Mouse (Mus musculus) adrenal gland, postnatal 10 days (tissue): ENCODE data around the gene Gpat3. TPM values are rescaled to one million over a fixed set of nuclear protein-coding genes. Genes with fewer than 3 reads are reported as not detected.
A peak's percentile ranks its signal among the peaks of the same experiment; 100 is the strongest.

Source experiments
- DNase-seq: peaks from one replicate; pipeline ENCODE4 v3.0.0; 2021; ENCODE audit warnings: mixed read lengths
- total RNA-seq, 2 experiments: library from RNA; stranded (reverse); gene quantifications; 2 replicates each; pipeline ENCODE4 v1.2.3; 2021

The Gpat3 gene
- total RNA-seq, 2 experiments from 2014 or later = 10.0 to 10.2 TPM

DNA sequence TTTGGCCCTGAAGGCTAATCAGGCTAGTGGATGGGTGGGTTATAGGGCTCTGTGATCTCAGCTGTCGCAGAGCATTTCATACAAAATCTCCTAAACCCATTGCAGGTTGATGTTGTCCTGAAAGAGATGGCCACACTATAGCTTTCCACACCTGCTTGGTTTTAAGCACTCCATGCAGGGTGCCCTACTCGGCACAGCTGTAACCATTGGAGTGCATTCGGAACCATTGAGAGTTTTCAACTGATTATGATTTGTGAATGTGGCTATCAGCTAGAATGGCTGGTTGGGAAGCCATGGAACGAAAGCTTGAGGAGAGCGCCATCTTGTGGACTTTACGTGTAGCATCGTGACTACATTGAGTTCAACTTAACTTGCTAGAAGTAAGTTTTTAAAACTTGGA, 69.5 kb downstream of the Gpat3 start:
- peak; percentile 57 for DNase-seq

DNA sequence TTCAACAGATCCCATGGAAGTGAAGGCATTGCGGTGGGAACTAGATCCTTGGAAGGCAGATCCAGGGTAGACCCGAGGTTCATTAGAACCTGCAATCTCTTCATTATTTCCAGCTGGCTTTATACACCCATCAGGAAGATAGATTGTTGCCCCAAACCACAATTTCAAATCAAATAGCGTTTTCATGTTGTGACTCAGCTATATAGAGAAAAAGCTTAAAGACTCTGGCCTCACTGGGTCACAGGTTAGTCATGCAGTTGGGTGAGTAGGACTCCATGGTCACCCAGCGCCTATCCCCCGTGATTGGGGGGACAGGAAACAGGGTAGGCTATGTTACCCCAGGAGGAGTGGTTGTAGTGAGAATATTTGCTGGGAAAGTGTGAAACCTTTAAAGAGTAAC, 69.9 kb downstream of the Gpat3 start:
- no peak for DNase-seq

DNA sequence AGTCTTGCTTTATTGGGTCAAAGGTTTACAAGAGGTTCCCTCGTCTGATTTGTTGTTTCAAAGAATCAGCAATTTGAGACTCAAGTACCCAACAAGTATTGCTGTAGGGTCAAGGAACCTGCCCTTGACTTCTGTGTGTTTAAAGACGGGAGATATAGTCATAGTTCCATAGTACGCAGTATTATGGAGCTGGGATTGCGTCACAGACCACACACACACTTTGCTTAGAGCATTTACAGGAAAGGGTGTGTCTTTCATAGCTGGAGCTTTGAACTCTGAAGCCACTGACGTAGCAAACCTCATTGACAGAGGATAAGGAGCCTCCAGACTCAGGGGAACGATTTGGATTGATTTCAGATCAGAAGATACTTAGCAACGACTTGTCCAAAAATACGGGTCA, 70.9 kb downstream of the Gpat3 start:
- no peak for DNase-seq

DNA sequence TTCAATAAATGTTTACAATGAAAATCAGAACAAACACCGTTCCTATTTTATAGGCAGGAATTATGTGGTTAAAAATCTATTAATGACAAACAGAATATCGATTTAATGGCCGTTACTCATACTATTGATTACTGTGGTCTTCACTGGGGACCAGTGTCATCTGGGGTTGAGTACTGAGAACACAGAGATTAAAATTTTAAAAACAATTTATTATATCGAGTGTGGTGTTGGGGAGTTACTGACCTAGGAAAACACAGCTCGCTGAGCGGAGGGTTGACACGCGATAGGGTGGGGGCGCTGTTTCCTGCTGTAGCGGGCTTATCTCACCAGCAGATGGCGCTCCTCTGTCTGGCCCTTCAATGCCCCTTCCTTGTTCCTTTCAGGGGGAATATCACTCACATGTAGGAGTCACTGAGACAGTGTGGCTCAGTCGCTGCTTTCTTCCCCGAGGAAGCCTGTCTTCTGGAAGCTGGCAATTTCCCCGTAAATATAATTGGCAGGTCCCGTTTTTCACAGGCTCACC, 71.8 kb downstream of the Gpat3 start:
- DNase-seq = peak; percentile 83

DNA sequence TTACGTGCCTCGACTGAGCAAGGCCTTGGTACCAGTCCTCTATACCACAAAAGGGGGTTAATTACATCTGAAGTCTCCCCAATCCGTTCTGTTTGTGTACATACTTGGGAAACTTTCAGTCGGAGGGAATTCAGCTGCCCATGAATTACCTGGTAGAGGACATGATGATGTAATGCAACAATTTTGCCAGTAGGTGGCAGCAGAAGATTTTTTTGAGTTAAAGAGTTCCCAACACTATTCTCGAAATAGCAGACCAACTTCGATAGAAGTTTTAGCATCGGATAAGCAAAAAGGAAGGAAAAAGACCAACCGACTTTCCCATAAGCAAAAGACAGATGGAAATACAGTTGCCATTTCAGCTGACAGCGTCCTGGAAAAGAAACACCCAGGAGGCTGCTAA, 73.6 kb downstream of the Gpat3 start:
- DNase-seq = peak; percentile 64

DNA sequence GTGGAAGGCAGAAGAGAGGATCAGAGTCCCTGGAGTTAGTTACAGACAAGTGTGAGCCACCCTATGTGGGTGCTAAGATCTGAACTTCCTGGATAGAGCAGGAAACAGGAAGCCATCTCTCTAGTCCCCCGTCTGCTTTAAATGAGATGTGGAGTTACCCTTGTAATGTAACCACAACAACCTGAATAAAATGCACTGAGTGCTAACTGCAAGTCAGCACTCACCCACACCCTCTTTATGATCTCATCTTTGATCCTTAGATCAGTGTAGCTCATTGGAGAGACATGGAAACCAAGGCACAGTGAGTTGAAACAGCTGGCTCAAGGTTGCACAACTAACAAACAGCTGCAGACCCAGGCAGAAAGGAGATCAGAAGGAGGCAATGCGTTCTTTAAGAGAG, 84.2 kb downstream of the Gpat3 start:
- no peak for DNase-seq

DNA sequence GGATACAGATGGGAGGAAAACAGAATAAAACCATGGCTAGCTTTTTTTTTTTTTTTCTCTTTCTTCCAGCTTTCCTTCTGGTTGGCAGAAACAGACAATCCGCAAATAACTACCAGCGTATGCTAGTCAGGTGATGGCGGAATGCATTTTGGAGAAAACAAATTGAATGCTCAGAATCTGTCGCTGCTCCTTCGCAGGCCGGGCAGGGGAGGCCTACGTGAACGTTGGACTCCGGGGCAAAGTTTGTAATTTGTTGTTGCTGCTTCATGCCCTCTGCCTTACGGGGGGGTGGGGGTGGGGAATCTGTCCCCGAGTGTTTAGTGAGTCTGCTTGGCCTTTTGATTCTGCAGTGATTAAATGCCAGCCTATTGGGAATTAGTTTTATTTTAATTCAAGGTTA, 98.2 kb downstream of the Gpat3 start:
- DNase-seq = no peak

DNA sequence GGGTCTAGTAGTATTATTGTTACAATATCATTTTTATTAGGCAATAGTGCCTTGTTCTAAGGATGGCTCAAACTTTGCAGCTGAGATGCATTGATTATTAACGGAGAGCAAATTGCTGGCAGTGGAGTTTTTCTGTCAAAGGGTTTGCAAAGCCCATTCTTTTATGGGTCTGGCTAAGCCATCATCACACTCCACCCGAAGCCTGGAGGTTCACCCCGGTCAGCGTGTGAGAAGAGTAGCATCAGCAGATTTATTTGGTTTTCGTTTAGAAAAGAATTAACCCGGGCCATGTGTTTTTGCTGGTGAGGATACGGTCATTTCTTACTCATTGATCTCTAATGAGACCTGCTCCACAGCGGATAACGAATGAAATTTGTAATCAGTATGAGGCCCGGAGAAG, 99.8 kb downstream of the Gpat3 start:
- no peak for DNase-seq

Other genes with a start within 250 kb of the Gpat3 start
- 10 to 100 TPM; 55.3 to 66.0 TPM for gene Coq2, start 170.6 kb upstream of the Gpat3 start, total RNA-seq
- 1 to 10 TPM; 1.9 to 2.5 TPM for gene Hpse, start 126.0 kb upstream of the Gpat3 start, total RNA-seq
- 1 to 10 TPM; 4.9 to 9.1 TPM for gene Helq, start 47.1 kb upstream of the Gpat3 start, total RNA-seq
- gene Mrps18c, start 47.1 kb upstream of the Gpat3 start, total RNA-seq = 100 to 1,000 TPM; 118 to 120 TPM
- 10 to 100 TPM; 12.9 to 17.9 TPM for gene Abraxas1, start 24.7 kb upstream of the Gpat3 start, total RNA-seq